Mouse (Mus musculus) neural tube, embryonic 13.5 days (tissue): ENCODE measurements at regions not wholly inside any gene's neighbourhood (a gene's known extent, or its start where the extent isn't known, plus 50 kb on each side); places are given as distances from the start of the nearest gene placed in this dataset.

Experiments used
- ATAC-seq: fragments of 200-750 bp; cut with Nextera tagmentation; 2 replicates; pipeline ENCODE4 v1.8.0; 2017; ENCODE audit warnings: low read depth, mild to moderate bottlenecking, moderate TSS enrichment, moderate library complexity
- H3K27ac ChIP-seq: fragments of 300-500 bp; sonication (generic); replicated peaks from 2 replicates; pipeline ENCODE4 v1.5.1; 2015; ENCODE audit warnings: moderate library complexity, mild to moderate bottlenecking, inconsistent platforms
- H3K27me3 ChIP-seq: fragments of 300-500 bp; sonication (generic); 2 replicates; pipeline ENCODE4 v1.6.1; 2015; ENCODE audit warnings: mild to moderate bottlenecking, inconsistent platforms
- H3K36me3 ChIP-seq: fragments of 300-500 bp; sonication (generic); 2 replicates; pipeline ENCODE4 v1.6.1; 2015; ENCODE audit warnings: mild to moderate bottlenecking, inconsistent platforms
- H3K4me1 ChIP-seq: fragments of 300-500 bp; sonication (generic); replicated peaks from 2 replicates; pipeline ENCODE4 v1.6.1; 2015; ENCODE audit warnings: inconsistent platforms
- H3K4me2 ChIP-seq: fragments of 300-500 bp; sonication (generic); 2 replicates; pipeline ENCODE4 v1.6.1; 2015; ENCODE audit warnings: inconsistent platforms, mild to moderate bottlenecking, moderate library complexity
- H3K4me3 ChIP-seq: fragments of 300-500 bp; sonication (generic); 2 replicates; pipeline ENCODE4 v1.5.1; 2015; ENCODE audit warnings: mild to moderate bottlenecking, inconsistent platforms
- H3K9ac ChIP-seq: fragments of 300-500 bp; sonication (generic); 2 replicates; pipeline ENCODE4 v1.6.1; 2015; ENCODE audit warnings: moderate library complexity, mild to moderate bottlenecking, inconsistent platforms
- H3K9me3 ChIP-seq: fragments of 300-500 bp; sonication (generic); 2 replicates; pipeline ENCODE4 v1.6.1; 2016; ENCODE audit warnings: inconsistent platforms
- WGBS: fragments of 180-500 bp; shearing (Covaris S2); methylation state at CpG from one replicate; pipeline ENCODE4 v1.1.7; 2015; 5-methylcytosine and 5-hydroxymethylcytosine counted together

DNA sequence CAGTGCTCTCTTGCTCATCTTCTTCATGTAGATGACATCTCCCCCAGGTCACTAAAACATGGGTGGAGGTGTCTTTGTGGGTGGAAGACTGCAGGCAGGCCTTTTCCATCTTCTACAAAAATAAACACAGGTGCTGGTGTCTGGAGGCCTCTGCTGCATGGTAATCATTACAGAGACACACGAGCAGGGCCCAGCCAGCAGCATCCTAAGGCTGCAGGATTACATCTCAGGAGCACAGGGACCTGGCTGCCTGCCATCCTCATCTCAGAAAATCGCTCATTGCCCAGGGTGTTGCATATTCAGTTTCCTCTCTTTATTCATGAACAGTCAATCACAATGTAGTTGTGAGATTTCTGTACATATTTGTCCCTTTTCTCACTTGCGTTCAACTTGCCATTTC is 56.5 kb upstream of the Cobl start:
- no peak overlapping the region for H3K4me3 ChIP-seq

DNA sequence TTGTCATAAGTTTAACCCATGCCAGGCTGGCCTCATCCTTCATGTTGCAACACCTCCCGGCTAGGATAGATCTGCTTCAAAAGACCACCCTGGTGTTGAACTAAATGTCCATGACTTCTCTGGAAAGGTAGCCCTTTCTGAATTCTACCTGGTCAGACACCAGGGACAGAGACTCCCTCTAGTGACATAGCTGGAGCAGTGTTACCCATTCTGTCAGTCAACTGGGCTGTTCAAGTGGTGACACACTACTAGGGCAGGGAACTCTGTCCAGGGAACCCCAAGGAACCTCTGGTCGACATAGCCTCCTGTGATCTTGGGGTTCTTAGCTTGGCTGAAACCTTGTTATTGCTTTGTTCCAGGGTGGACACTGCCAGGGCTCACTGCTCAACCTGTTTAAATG is 51.6 kb upstream of the Cobl start:
- H3K27ac ChIP-seq = no peak overlapping the region
- no peaks in the 10 kb centered on the region for H3K4me1 ChIP-seq
- WGBS = 90% methylated on average over 2 of the region's 2 CpGs
- no peak overlapping the region for H3K9ac ChIP-seq
- H3K4me3 ChIP-seq = no peak overlapping the region
- no peak for ATAC-seq
- no peaks in the 10 kb centered on the region for H3K27me3 ChIP-seq
- no peaks in the 10 kb centered on the region for H3K9me3 ChIP-seq
- no peak overlapping the region for H3K4me2 ChIP-seq
- no peaks in the 10 kb centered on the region for H3K36me3 ChIP-seq

More for the DNA sequence above, 56.5 kb upstream of the Cobl start:
- Histone ChIP-seq H3K4me1 (no peaks in the 10 kb centered on the region), H3K9ac (no peak overlapping the region), H3K36me3 (no peaks in the 10 kb centered on the region), H3K4me2 (no peak overlapping the region), H3K27ac (no peak overlapping the region), H3K9me3 (no peaks in the 10 kb centered on the region), H3K27me3 (no peaks in the 10 kb centered on the region)
- 70% methylated on average over 3 of the region's 3 CpGs for WGBS
- ATAC-seq = no peak
